ENCODE assay signal across 35 mouse cellular contexts in genomic region chr1:172580116-172580515, GRCm38 (mm10). TPM values are rescaled to one million over a fixed set of nuclear protein-coding genes. Genes with fewer than 3 reads are reported as not detected.
DNase-seq lines count a peak whose midpoint lies in the region; ATAC-seq and TF ChIP-seq lines count a peak whose summit lies in the region.
"Had no signal": no experiment of that assay in that cellular context is flagged by ENCODE, and none has a peak within 500 bp of the region (broad histone marks: within the 10 kb centered on the region; RNA-seq: fewer than 3 reads in every experiment).

No protein-coding gene starts in this region.

- no peak overlapping the region for H3K4me3 ChIP-seq in lung, postnatal 0 days (ENCODE audit: low read depth, low read length)
- H3K4me3 ChIP-seq: embryonic facial prominence, embryonic 12.5 days; embryonic facial prominence, embryonic 15.5 days; erythroblast, embryonic 14.5 days; heart, adult 2 months; heart, embryonic 10.5 days; heart, embryonic 13.5 days had no signal

- WGBS in lung, postnatal 0 days = 48% methylated on average over 6 of the region's 6 CpGs

- TF ChIP-seq CTCF in lung, postnatal 0 days (IDR thresholded peaks at IDR 0.05) = no peak

- no peak for TF ChIP-seq EP300 in lung, postnatal 0 days (IDR thresholded peaks at IDR 0.05)

- DNase-seq in lung, postnatal 0 days (ENCODE audit: low spot score) = peak; percentile 59
- DNase-seq in lung, postnatal 10 days = no peak
- peak; percentile 89 for DNase-seq in NIH3T3 (ENCODE audit: low read depth)
- no peak for DNase-seq in cerebellum, adult 9-10 months
- DNase-seq in thymus, postnatal 14 days = no peak
- DNase-seq in frontal cortex, postnatal 36 days (ENCODE audit: low spot score in 2 of 2) = no peak
- DNase-seq: adrenal gland, postnatal 25 days; cerebellum, adult 18-20 months; cerebellum, adult 9-11 months; cerebellum, postnatal 25 days; forebrain, postnatal 0 days; gastrocnemius, postnatal 25 days; heart, adult 2 months; heart, postnatal 14 days; heart, postnatal 4 days; kidney, adult 18-20 months had no signal

- H3K4me2 ChIP-seq in lung, postnatal 0 days (replicated peaks; ENCODE audit: low read depth, low read length) = no peak overlapping the region
- H3K4me2 ChIP-seq: embryonic facial prominence, embryonic 12.5 days; embryonic facial prominence, embryonic 15.5 days; heart, embryonic 13.5 days; hindbrain, embryonic 14.5 days had no signal

- no peaks in the 10 kb centered on the region for H3K4me1 ChIP-seq in lung, postnatal 0 days (ENCODE audit: insufficient read depth, low read depth, low read length)
- H3K4me1 ChIP-seq: embryonic facial prominence, embryonic 12.5 days; embryonic facial prominence, embryonic 15.5 days; heart, embryonic 10.5 days; heart, embryonic 13.5 days had no signal

- H3K9ac ChIP-seq in lung, postnatal 0 days (replicated peaks; ENCODE audit: low read depth) = no peak overlapping the region
- H3K9ac ChIP-seq: embryonic facial prominence, embryonic 12.5 days; embryonic facial prominence, embryonic 15.5 days; forebrain, postnatal 0 days; heart, embryonic 13.5 days; hindbrain, embryonic 14.5 days had no signal

- H3K9me3 ChIP-seq in lung, postnatal 0 days (ENCODE audit: low read length) = no peaks in the 10 kb centered on the region
- H3K9me3 ChIP-seq: embryonic facial prominence, embryonic 12.5 days; embryonic facial prominence, embryonic 15.5 days; heart, embryonic 10.5 days; heart, embryonic 13.5 days had no signal

- no peaks in the 10 kb centered on the region for H3K36me3 ChIP-seq in lung, postnatal 0 days (ENCODE audit: insufficient read depth, low read length)
- H3K36me3 ChIP-seq: embryonic facial prominence, embryonic 12.5 days; embryonic facial prominence, embryonic 15.5 days; G1E; heart, embryonic 10.5 days; heart, embryonic 13.5 days had no signal

- ATAC-seq in lung, postnatal 0 days = peak; percentile 35
- 0 out of 2 replicates have a peak, but pooled peaks have one; percentile 11 for ATAC-seq in granulocyte monocyte progenitor cell, adult 5-6 weeks (replicated peaks; ENCODE audit: poor library complexity, severe bottlenecking)
- ATAC-seq: forebrain, embryonic 14.5 days; forebrain, postnatal 0 days; hindbrain, postnatal 0 days; inflammation-experienced regulatory T-cells, adult 6 months; intestine, embryonic 16.5 days had no signal

- H3K27me3 ChIP-seq in lung, postnatal 0 days (replicated peaks; ENCODE audit: insufficient read depth, low read length) = no peaks in the 10 kb centered on the region

- no peak overlapping the region for H3K27ac ChIP-seq in lung, postnatal 0 days (ENCODE audit: low read length)
- H3K27ac ChIP-seq: embryonic facial prominence, embryonic 12.5 days; embryonic facial prominence, embryonic 15.5 days; heart, adult 2 months; heart, embryonic 10.5 days; heart, embryonic 13.5 days; hindbrain, embryonic 14.5 days; hindbrain, postnatal 0 days had no signal

RNA-seq across cellular contexts. Expression of gene Slamf8, which starts 10.3 kb away (rescaled TPM):
- polyA plus RNA-seq in lung, postnatal 0 days (2015; fragmentation: Nextera tagmentation; extraction: Ambion mirVana) = 0.07 and 0.19 TPM in 2 replicates
- total RNA-seq in granulocyte monocyte progenitor cell, adult 5-6 weeks (2014; fragmentation: Nextera tagmentation) = 1.4 TPM in 1 of 2 replicates, not detected in the other
- total RNA-seq in granulocyte monocyte progenitor cell, adult 5-6 weeks (2017) = not detected in 2 replicates
- total RNA-seq: common myeloid progenitor, adult 5-6 weeks; forebrain, postnatal 0 days; gastrocnemius, adult 8-10 months; heart, postnatal 4 days; hindbrain, postnatal 0 days had no signal
- polyA plus RNA-seq: embryonic facial prominence, embryonic 12.5 days; embryonic facial prominence, embryonic 15.5 days; erythroblast, embryonic 14.5 days; forebrain, embryonic 11.5 days; forebrain, embryonic 14.5 days; G1E; heart, embryonic 10.5 days; heart, embryonic 13.5 days; hindbrain, embryonic 11.5 days; hindbrain, embryonic 14.5 days; hindbrain, postnatal 0 days had no signal

RNA-seq across cellular contexts. Expression of gene Fcrl6, which starts 22.2 kb away (rescaled TPM):
- not detected in 2 replicates for polyA plus RNA-seq in lung, postnatal 0 days (2015; fragmentation: Nextera tagmentation; extraction: Ambion mirVana)
- not detected in 2 replicates for total RNA-seq in granulocyte monocyte progenitor cell, adult 5-6 weeks (2014; fragmentation: Nextera tagmentation)
- not detected in 2 replicates for total RNA-seq in granulocyte monocyte progenitor cell, adult 5-6 weeks (2017)
- total RNA-seq: adrenal gland, adult 18-20 months; adrenal gland, postnatal 25 days; CH12.LX; common myeloid progenitor, adult 5-6 weeks; forebrain, postnatal 0 days; G1E; gastrocnemius, adult 8-10 months; gastrocnemius, postnatal 25 days; heart, adult 2 months; heart, postnatal 14 days; heart, postnatal 4 days; hindbrain, postnatal 0 days had no signal
- polyA plus RNA-seq: erythroblast, embryonic 14.5 days; forebrain, embryonic 11.5 days; forebrain, embryonic 14.5 days; G1E; heart, adult 2 months; heart, embryonic 10.5 days; heart, embryonic 13.5 days; heart, embryonic 16.5 days; hindbrain, postnatal 0 days; intestine, embryonic 16.5 days had no signal

RNA-seq across cellular contexts. Expression of gene Vsig8, which starts 24.4 kb away (rescaled TPM):
- polyA plus RNA-seq in lung, postnatal 0 days (2015; fragmentation: Nextera tagmentation; extraction: Ambion mirVana) = 0.39 and 0.44 TPM in 2 replicates
- total RNA-seq in granulocyte monocyte progenitor cell, adult 5-6 weeks (2014; fragmentation: Nextera tagmentation) = not detected in 2 replicates
- not detected in 2 replicates for total RNA-seq in granulocyte monocyte progenitor cell, adult 5-6 weeks (2017)
- total RNA-seq: common myeloid progenitor, adult 5-6 weeks; G1E; gastrocnemius, adult 8-10 months; gastrocnemius, postnatal 25 days; heart, adult 2 months had no signal
- polyA plus RNA-seq: embryonic facial prominence, embryonic 12.5 days; erythroblast, embryonic 14.5 days; forebrain, embryonic 11.5 days; G1E; heart, adult 2 months; heart, embryonic 10.5 days; hindbrain, embryonic 11.5 days; inflammation-experienced regulatory T-cells, adult 6 months had no signal

RNA-seq across cellular contexts. Expression of gene Dusp23, which starts 52.6 kb away (rescaled TPM):
- 18.6 and 21.8 TPM in 2 replicates for polyA plus RNA-seq in lung, postnatal 0 days (2015; fragmentation: Nextera tagmentation; extraction: Ambion mirVana)
- total RNA-seq in granulocyte monocyte progenitor cell, adult 5-6 weeks (2014; fragmentation: Nextera tagmentation) = 18.2 and 22.6 TPM in 2 replicates
- total RNA-seq in granulocyte monocyte progenitor cell, adult 5-6 weeks (2017) = 2.6 and 2.9 TPM in 2 replicates
- total RNA-seq: G1E had no signal
- polyA plus RNA-seq: erythroblast, embryonic 14.5 days; G1E had no signal

RNA-seq across cellular contexts. Expression of gene Cfap45, which starts 59.5 kb away (rescaled TPM):
- 12.2 and 13.1 TPM in 2 replicates for polyA plus RNA-seq in lung, postnatal 0 days (2015; fragmentation: Nextera tagmentation; extraction: Ambion mirVana)
- total RNA-seq in granulocyte monocyte progenitor cell, adult 5-6 weeks (2014; fragmentation: Nextera tagmentation) = not detected in 2 replicates
- total RNA-seq in granulocyte monocyte progenitor cell, adult 5-6 weeks (2017) = 0.46 TPM in 1 of 2 replicates, not detected in the other
- total RNA-seq: CH12.LX; gastrocnemius, adult 8-10 months; gastrocnemius, postnatal 25 days had no signal
- polyA plus RNA-seq: G1E had no signal

Comparison
In these comparisons a context has a peak if more than half of its experiments do, and no peak if none do; other contexts are left out.
1. DNase-seq: peak in lung, postnatal 0 days (single experiment) and NIH3T3 (single experiment); none in lung, postnatal 10 days (single experiment), cerebellum, adult 9-10 months (single experiment), thymus, postnatal 14 days (single experiment) and frontal cortex, postnatal 36 days (0 of 2).